Comparison of ENCODE assay signal across 8 mouse cellular contexts in genomic region chr9:48538044-48538645, GRCm38 (mm10). TPM values are rescaled to one million over a fixed set of nuclear protein-coding genes. Genes with fewer than 3 reads are reported as not detected.
DNase-seq lines count a peak whose midpoint lies in the region; ATAC-seq and TF ChIP-seq lines count a peak whose summit lies in the region.

No protein-coding gene starts in this region.

- no peak overlapping the region for H3K27ac ChIP-seq in cerebellum, adult 2 months (ENCODE audit: insufficient read depth, low read length)
- H3K27ac ChIP-seq in forebrain, embryonic 11.5 days (ENCODE audit: low read depth, low read length): no peak overlapping the region
- H3K27ac ChIP-seq in liver, embryonic 13.5 days: no peak overlapping the region
- H3K27ac ChIP-seq in stomach, embryonic 16.5 days (ENCODE audit: low read length): no peak overlapping the region

- WGBS in cerebellum, adult 2 months: 5% methylated on average over 17 of the region's 17 CpGs
- WGBS in forebrain, embryonic 11.5 days: under 1% methylated on average over 17 of the region's 17 CpGs
- 3% methylated on average over 17 of the region's 17 CpGs for WGBS in liver, embryonic 13.5 days (ENCODE audit: insufficient replicate concordance)
- WGBS in stomach, embryonic 16.5 days: 4% methylated on average over 17 of the region's 17 CpGs

- TF ChIP-seq CTCF in cerebellum, adult 2 months (IDR thresholded peaks at IDR 0.05; ENCODE audit: borderline replicate concordance, insufficient read depth, low read depth, low read length): no peak

- no peaks in the 10 kb centered on the region for H3K36me3 ChIP-seq in forebrain, embryonic 11.5 days (ENCODE audit: control insufficient read depth, insufficient read depth, low read length)
- no peaks in the 10 kb centered on the region for H3K36me3 ChIP-seq in liver, embryonic 13.5 days
- no peaks in the 10 kb centered on the region for H3K36me3 ChIP-seq in stomach, embryonic 16.5 days (ENCODE audit: control insufficient read depth, insufficient read depth, low read length)

- no peaks in the 10 kb centered on the region; the same call in 1 of the 2 replicates for H3K27me3 ChIP-seq in cerebellum, adult 2 months (ENCODE audit: control insufficient read depth, insufficient read depth, low read length)
- H3K27me3 ChIP-seq in forebrain, embryonic 11.5 days (ENCODE audit: control insufficient read depth, insufficient read depth, low read length): no peaks in the 10 kb centered on the region
- H3K27me3 ChIP-seq in liver, embryonic 13.5 days: peaks cover 18% of the 10 kb centered on the region
- peaks cover 11% of the 10 kb centered on the region for H3K27me3 ChIP-seq in stomach, embryonic 16.5 days (ENCODE audit: control insufficient read depth, insufficient read depth, low read length)

- H3K9ac ChIP-seq in forebrain, embryonic 11.5 days (ENCODE audit: low read length): peak overlapping the region; percentile 49
- H3K9ac ChIP-seq in liver, embryonic 13.5 days: no peak overlapping the region
- H3K9ac ChIP-seq in stomach, embryonic 16.5 days (ENCODE audit: low read length): no peak overlapping the region

- H3K4me2 ChIP-seq in forebrain, embryonic 11.5 days (ENCODE audit: low read depth, low read length, severe bottlenecking): peak overlapping the region; percentile 57
- H3K4me2 ChIP-seq in liver, embryonic 13.5 days: peak overlapping the region; percentile 36
- H3K4me2 ChIP-seq in stomach, embryonic 16.5 days (ENCODE audit: low read depth, low read length): peak overlapping the region; percentile 27

- no peaks in the 10 kb centered on the region for H3K4me1 ChIP-seq in cerebellum, adult 2 months (ENCODE audit: control insufficient read depth, insufficient read depth, low read length)
- no peaks in the 10 kb centered on the region; the same call in 1 of the 2 replicates for H3K4me1 ChIP-seq in forebrain, embryonic 11.5 days (replicated peaks; ENCODE audit: control insufficient read depth, insufficient read depth, low read length)
- peaks cover 7% of the 10 kb centered on the region for H3K4me1 ChIP-seq in liver, embryonic 13.5 days (replicated peaks)
- no peaks in the 10 kb centered on the region for H3K4me1 ChIP-seq in stomach, embryonic 16.5 days (ENCODE audit: control insufficient read depth, insufficient read depth, low read length)

- peaks cover 5% of the 10 kb centered on the region; the same call in 1 of the 2 replicates for H3K9me3 ChIP-seq in forebrain, embryonic 11.5 days (ENCODE audit: control insufficient read depth, low read length)
- peaks cover 4% of the 10 kb centered on the region; the same call in 1 of the 2 replicates for H3K9me3 ChIP-seq in liver, embryonic 13.5 days (replicated peaks)
- 0 out of 2 replicates have a peak, but pooled peaks cover 4% of the 10 kb centered on the region for H3K9me3 ChIP-seq in stomach, embryonic 16.5 days (replicated peaks; ENCODE audit: control insufficient read depth, low read length)

- no peak for DNase-seq in cerebellum, adult 2 months
- no peak for DNase-seq in cerebellum, postnatal 4 days (ENCODE audit: low spot score in 2 of 2)
- peak; percentile 87 for DNase-seq in CD4-positive helper T cell, adult 2 months (ENCODE audit: low read depth, low spot score)
- DNase-seq in forebrain, embryonic 11.5 days (ENCODE audit: low spot score): peak; percentile 59
- no peak for DNase-seq in liver, embryonic 13.5 days
- no peak for DNase-seq in lung, postnatal 25 days (ENCODE audit: low spot score)
- DNase-seq in layer of hippocampus, adult 9-10 months (ENCODE audit: low spot score): no peak

- peak overlapping the region; percentile 25 for H3K4me3 ChIP-seq in cerebellum, adult 2 months (replicated peaks; ENCODE audit: insufficient read depth, low read depth, low read length)
- H3K4me3 ChIP-seq in forebrain, embryonic 11.5 days (ENCODE audit: low read depth, low read length): peak overlapping the region; percentile 9
- no peak overlapping the region for H3K4me3 ChIP-seq in liver, embryonic 13.5 days (replicated peaks)
- H3K4me3 ChIP-seq in stomach, embryonic 16.5 days (replicated peaks; ENCODE audit: low read length): peak overlapping the region; percentile 5; the same call in 1 of the 2 replicates

- ATAC-seq in forebrain, embryonic 11.5 days (replicated peaks; ENCODE audit: low FRiP score): no peak
- ATAC-seq in liver, embryonic 13.5 days (ENCODE audit: low read depth): no peak
- ATAC-seq in stomach, embryonic 16.5 days (ENCODE audit: insufficient read depth, low FRiP score): no peak

- TF ChIP-seq POLR2A in cerebellum, adult 2 months (IDR thresholded peaks at IDR 0.05; ENCODE audit: borderline replicate concordance, insufficient read depth, low read length): no peak

RNA-seq across cellular contexts. Expression of gene Gm5617, which starts 42.9 kb away (rescaled TPM):
- polyA plus RNA-seq in cerebellum, adult 2 months (2012; rRNA removed): 16.1 and 16.2 TPM in 2 replicates
- polyA plus RNA-seq in forebrain, embryonic 11.5 days (2014; fragmentation: Nextera tagmentation; extraction: Ambion mirVana): 34.5 and 35.8 TPM in 2 replicates
- 16.2 and 17.3 TPM in 2 replicates for polyA plus RNA-seq in liver, embryonic 13.5 days (2015; fragmentation: Nextera tagmentation; extraction: Ambion mirVana)
- 25.4 and 29.2 TPM in 2 replicates for polyA plus RNA-seq in stomach, embryonic 16.5 days (2015; fragmentation: Nextera tagmentation; extraction: Ambion mirVana)

RNA-seq across cellular contexts. Expression of gene Rbm7, which starts 43.0 kb away (rescaled TPM):
- 32.4 and 33.7 TPM in 2 replicates for polyA plus RNA-seq in cerebellum, adult 2 months (2012; rRNA removed)
- 120 and 132 TPM in 2 replicates for polyA plus RNA-seq in forebrain, embryonic 11.5 days (2014; fragmentation: Nextera tagmentation; extraction: Ambion mirVana)
- 65.7 and 76.7 TPM in 2 replicates for polyA plus RNA-seq in liver, embryonic 13.5 days (2015; fragmentation: Nextera tagmentation; extraction: Ambion mirVana)
- 115 and 124 TPM in 2 replicates for polyA plus RNA-seq in stomach, embryonic 16.5 days (2015; fragmentation: Nextera tagmentation; extraction: Ambion mirVana)

RNA-seq across cellular contexts. Expression of gene Rexo2, which starts 57.7 kb away (rescaled TPM):
- polyA plus RNA-seq in cerebellum, adult 2 months (2012; rRNA removed): 147 and 153 TPM in 2 replicates
- 91.5 and 100 TPM in 2 replicates for polyA plus RNA-seq in forebrain, embryonic 11.5 days (2014; fragmentation: Nextera tagmentation; extraction: Ambion mirVana)
- 153 and 162 TPM in 2 replicates for polyA plus RNA-seq in liver, embryonic 13.5 days (2015; fragmentation: Nextera tagmentation; extraction: Ambion mirVana)
- polyA plus RNA-seq in stomach, embryonic 16.5 days (2015; fragmentation: Nextera tagmentation; extraction: Ambion mirVana): 141 and 149 TPM in 2 replicates

Comparison
In these comparisons a context has a peak if more than half of its experiments do, and no peak if none do; other contexts are left out.
1. DNase-seq: peak in CD4-positive helper T cell, adult 2 months (single experiment) and forebrain, embryonic 11.5 days (single experiment); none in cerebellum, adult 2 months (0 of 2), cerebellum, postnatal 4 days (0 of 2), liver, embryonic 13.5 days (single experiment), lung, postnatal 25 days (single experiment) and layer of hippocampus, adult 9-10 months (single experiment).
2. Peak in every context shown above with its lines, with median percentiles within 50 percentile points of each other: H3K4me2 ChIP-seq.